Mouse (Mus musculus) E14TG2a.4 (cell line): ENCODE measurements around the gene Ccdc155.

ENCODE experiments used
- CTCF ChIP-seq: conservative IDR thresholded peaks from 2 replicates; pipeline ENCODE4 v1.5.1; 2014; ENCODE audit warnings: low read length
- NANOG ChIP-seq: IDR thresholded peaks from 2 replicates; pipeline ENCODE4 v1.6.1; 2014; ENCODE audit warnings: borderline replicate concordance, low read length, mixed read lengths
- POU5F1 ChIP-seq: IDR thresholded peaks from 2 replicates; pipeline ENCODE4 v1.6.1; 2014; ENCODE audit warnings: low read length, borderline replicate concordance

DNA sequence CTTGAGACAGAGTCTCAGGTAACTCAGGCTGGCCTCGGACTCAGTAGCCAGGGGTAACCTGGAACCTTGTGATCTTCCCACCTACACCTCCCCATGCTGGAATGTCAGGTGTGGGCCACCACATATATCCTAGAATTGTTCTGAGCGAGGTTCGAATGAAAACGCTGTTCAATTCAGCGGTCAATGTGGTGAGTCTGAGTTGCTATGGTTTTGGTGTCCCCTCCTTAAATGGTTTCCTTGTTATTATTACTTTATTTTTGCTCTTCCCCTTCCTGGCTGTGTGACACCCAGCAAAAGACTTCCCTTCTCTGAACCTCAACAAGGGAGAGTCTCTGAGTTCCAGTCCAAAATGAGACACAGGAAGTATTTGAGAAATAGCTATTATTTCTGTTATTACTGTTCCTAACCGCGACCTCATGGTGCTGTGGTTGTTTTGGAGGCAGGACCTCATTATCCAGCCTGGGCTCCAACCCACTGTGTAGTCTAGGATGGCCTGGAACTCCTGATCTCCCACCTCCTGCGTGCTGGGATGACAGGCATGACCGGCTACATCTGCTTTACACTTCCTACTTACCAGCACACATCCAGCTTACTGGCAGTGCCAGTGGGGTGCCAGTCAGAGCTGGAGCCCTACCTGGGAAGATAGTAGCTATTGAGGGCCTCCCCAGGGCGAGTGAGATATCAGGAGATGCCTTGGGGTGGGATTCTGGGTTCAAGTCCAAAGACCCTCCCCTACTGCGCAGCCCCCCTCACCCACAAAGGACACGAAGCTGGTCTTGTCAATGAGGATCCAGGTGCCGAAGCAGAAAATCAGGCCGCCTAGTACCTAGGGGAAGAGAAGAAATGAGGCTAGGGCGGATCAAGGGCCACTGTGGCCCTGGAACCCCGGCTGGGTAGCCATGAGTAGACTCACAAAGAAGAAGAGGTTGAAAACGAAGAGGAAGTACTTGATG is 33.3 kb upstream of the Ccdc155 start:
- no peak for TF ChIP-seq CTCF
- no peak for TF ChIP-seq POU5F1
- TF ChIP-seq NANOG: no peak
